Mouse (Mus musculus) forebrain, embryonic 12.5 days (tissue): Measurements from ENCODE around the gene Szt2. TPM values are rescaled to one million over a fixed set of nuclear protein-coding genes. Genes with fewer than 3 reads are reported as not detected.

ENCODE experiments used
- ATAC-seq: fragments of 200-750 bp; cut with Nextera tagmentation; 2 replicates; pipeline ENCODE4 v1.8.0; 2017; ENCODE audit warnings: moderate TSS enrichment; ENCODE audit not compliant: low FRiP score
- H3K27ac ChIP-seq: fragments of 300-500 bp; sonication (generic); 2 replicates; pipeline ENCODE4 v1.5.1; 2016; ENCODE audit warnings: mild to moderate bottlenecking
- H3K27me3 ChIP-seq: fragments of 300-500 bp; sonication (generic); 2 replicates; pipeline ENCODE4 v1.6.1; 2016; ENCODE audit warnings: mild to moderate bottlenecking
- H3K36me3 ChIP-seq: fragments of 300-500 bp; sonication (generic); replicated peaks from 2 replicates; pipeline ENCODE4 v1.6.1; 2016; ENCODE audit warnings: mild to moderate bottlenecking
- H3K4me1 ChIP-seq: fragments of 300-500 bp; sonication (generic); 2 replicates; pipeline ENCODE4 v1.6.1; 2016
- H3K4me2 ChIP-seq: fragments of 300-500 bp; sonication (generic); 2 replicates; pipeline ENCODE4 v1.6.1; 2016; ENCODE audit warnings: mild to moderate bottlenecking, moderate library complexity
- H3K4me3 ChIP-seq: fragments of 300-500 bp; sonication (generic); replicated peaks from 2 replicates; pipeline ENCODE4 v1.5.1; 2016; ENCODE audit warnings: mild to moderate bottlenecking
- H3K9ac ChIP-seq: fragments of 300-500 bp; sonication (generic); 2 replicates; pipeline ENCODE4 v1.6.1; 2016; ENCODE audit warnings: mild to moderate bottlenecking
- H3K9me3 ChIP-seq: fragments of 300-500 bp; sonication (generic); 2 replicates; pipeline ENCODE4 v1.6.1; 2016
- WGBS: fragments of 180-500 bp; shearing (Covaris S2); methylation state at CpG from one replicate; pipeline ENCODE4 v1.1.7; 2016; 5-methylcytosine and 5-hydroxymethylcytosine counted together
- polyA plus RNA-seq: library from polyadenylated mRNA; unstranded; fragments of >200 nt; fragmentation: Nextera tagmentation; extraction: Ambion mirVana; gene quantifications from 2 replicates; pipeline ENCODE4 v1.2.1, GENCODE M21; 2016

Gene Szt2
- polyA plus RNA-seq, 1 experiment from 2014 or later = 15.9 TPM

GRCm38 (mm10) chr4:118427768-118428451 is 18.8 kb upstream of the Szt2 start, which contains the start of gene Elovl1:
Elovl1 (plus strand) TSS chr4:118428093.
- Histone ChIP-seq H3K9ac (peak within 1 kb of the TSS; percentile 73), H3K4me2 (peak within 1 kb of the TSS; percentile 83), H3K36me3 (peaks cover 33% of the 10 kb centered on the region), H3K9me3 (no peaks in the 10 kb centered on the region), H3K27me3 (no peaks in the 10 kb centered on the region), H3K4me1 (peaks cover 23% of the 10 kb centered on the region), H3K27ac (peak within 1 kb of the TSS; percentile 71), H3K4me3 (peak within 1 kb of the TSS; percentile 55)
- ATAC-seq = peak; percentile 94
- WGBS = under 1% methylated on average over 25 of the region's 31 CpGs

- H3K4me1 ChIP-seq = peaks cover 23% of the 10 kb centered on the region
- peak; percentile 27; the same call in 1 of the 2 replicates for ATAC-seq
- peak overlapping the region; percentile 55 for H3K4me3 ChIP-seq
- no peaks in the 10 kb centered on the region for H3K27me3 ChIP-seq
- peak overlapping the region; percentile 71 for H3K27ac ChIP-seq
- peak overlapping the region; percentile 73 for H3K9ac ChIP-seq
- peak overlapping the region; percentile 83 for H3K4me2 ChIP-seq
- H3K36me3 ChIP-seq = peaks cover 28% of the 10 kb centered on the region
- WGBS = 2% methylated on average over 5 of the region's 5 CpGs
- H3K9me3 ChIP-seq = no peaks in the 10 kb centered on the region
Observed at GRCm38 (mm10) chr4:118427415-118427767, 18.3 kb upstream of the Szt2 start.

GRCm38 (mm10) chr4:118425374-118425773 is 16.3 kb upstream of the Szt2 start:
- Histone ChIP-seq H3K9me3 (no peaks in the 10 kb centered on the region), H3K4me3 (no peak overlapping the region), H3K27ac (no peak overlapping the region), H3K27me3 (no peaks in the 10 kb centered on the region), H3K4me2 (no peak overlapping the region), H3K36me3 (peaks cover 28% of the 10 kb centered on the region), H3K9ac (no peak overlapping the region), H3K4me1 (peaks cover 23% of the 10 kb centered on the region)
- WGBS = 95% methylated on average over 1 of the region's 1 CpGs
- ATAC-seq = no peak

GRCm38 (mm10) chr4:118424541-118425160 is 15.6 kb upstream of the Szt2 start:
- Histone ChIP-seq H3K27ac (no peak overlapping the region), H3K9ac (no peak overlapping the region), H3K4me3 (no peak overlapping the region), H3K36me3 (peaks cover 26% of the 10 kb centered on the region), H3K4me2 (no peak overlapping the region), H3K4me1 (peaks cover 23% of the 10 kb centered on the region), H3K9me3 (no peaks in the 10 kb centered on the region), H3K27me3 (no peaks in the 10 kb centered on the region)
- whole genome bisulfite sequencing = 91% methylated on average over 4 of the region's 4 CpGs
- ATAC-seq = no peak

GRCm38 (mm10) chr4:118421384-118421783 is 12.3 kb upstream of the Szt2 start:
- Histone ChIP-seq H3K4me3 (no peak overlapping the region), H3K4me1 (no peaks in the 10 kb centered on the region), H3K36me3 (peaks cover 51% of the 10 kb centered on the region), H3K4me2 (no peak overlapping the region), H3K9ac (no peak overlapping the region), H3K27ac (no peak overlapping the region), H3K9me3 (no peaks in the 10 kb centered on the region), H3K27me3 (no peaks in the 10 kb centered on the region)
- no peak for ATAC-seq
- 100% methylated on average over 3 of the region's 3 CpGs for WGBS

- 75% methylated on average over 13 of the region's 13 CpGs for WGBS
- no peak overlapping the region for H3K9ac ChIP-seq
Observed at GRCm38 (mm10) chr4:118417112-118417797, 8.2 kb upstream of the Szt2 start.

GRCm38 (mm10) chr4:118416329-118416728 is 7.3 kb upstream of the Szt2 start:
- Histone ChIP-seq H3K9ac (no peak overlapping the region), H3K27me3 (no peaks in the 10 kb centered on the region), H3K9me3 (no peaks in the 10 kb centered on the region), H3K4me2 (no peak overlapping the region), H3K27ac (no peak overlapping the region), H3K4me1 (no peaks in the 10 kb centered on the region), H3K4me3 (no peak overlapping the region), H3K36me3 (peaks cover 88% of the 10 kb centered on the region)
- WGBS = 93% methylated on average over 5 of the region's 5 CpGs
- no peak for ATAC-seq

More at GRCm38 (mm10) chr4:118417112-118417797, 8.2 kb upstream of the Szt2 start:
- H3K9me3 ChIP-seq = no peaks in the 10 kb centered on the region
- no peaks in the 10 kb centered on the region for H3K4me1 ChIP-seq
- H3K27me3 ChIP-seq = no peaks in the 10 kb centered on the region
- no peak overlapping the region for H3K27ac ChIP-seq
- H3K4me2 ChIP-seq = no peak overlapping the region
- H3K36me3 ChIP-seq = peaks cover 87% of the 10 kb centered on the region
- no peak overlapping the region for H3K4me3 ChIP-seq
- ATAC-seq = no peak

GRCm38 (mm10) chr4:118415779-118416178 is 6.7 kb upstream of the Szt2 start:
- Histone ChIP-seq H3K4me1 (no peaks in the 10 kb centered on the region), H3K36me3 (peaks cover 84% of the 10 kb centered on the region), H3K9ac (no peak overlapping the region), H3K9me3 (no peaks in the 10 kb centered on the region), H3K4me3 (no peak overlapping the region), H3K4me2 (no peak overlapping the region), H3K27me3 (no peaks in the 10 kb centered on the region), H3K27ac (no peak overlapping the region)
- ATAC-seq = no peak
- WGBS = 90% methylated on average over 2 of the region's 2 CpGs

- Histone ChIP-seq H3K36me3 (peaks cover 69% of the 10 kb centered on the region), H3K27me3 (no peaks in the 10 kb centered on the region), H3K4me1 (peaks cover 9% of the 10 kb centered on the region), H3K4me3 (no peak overlapping the region), H3K9ac (no peak overlapping the region), H3K27ac (no peak overlapping the region), H3K9me3 (no peaks in the 10 kb centered on the region), H3K4me2 (no peak overlapping the region)
- 97% methylated on average over 5 of the region's 5 CpGs for WGBS
- no peak for ATAC-seq
Observed at GRCm38 (mm10) chr4:118413553-118413952, 4.5 kb upstream of the Szt2 start.

GRCm38 (mm10) chr4:118410871-118411270 is 1.8 kb upstream of the Szt2 start:
- H3K4me1 ChIP-seq = peaks cover 21% of the 10 kb centered on the region
- H3K4me3 ChIP-seq = no peak overlapping the region
- H3K27ac ChIP-seq = no peak overlapping the region
- no peak for ATAC-seq
- 94% methylated on average over 5 of the region's 5 CpGs for WGBS
- H3K36me3 ChIP-seq = peaks cover 47% of the 10 kb centered on the region
- H3K4me2 ChIP-seq = no peak overlapping the region
- no peaks in the 10 kb centered on the region for H3K27me3 ChIP-seq
- H3K9me3 ChIP-seq = no peaks in the 10 kb centered on the region
- H3K9ac ChIP-seq = no peak overlapping the region

- Histone ChIP-seq H3K27ac (no peak overlapping the region), H3K4me2 (no peak overlapping the region), H3K27me3 (no peaks in the 10 kb centered on the region), H3K4me1 (peaks cover 3% of the 10 kb centered on the region; the same call in 1 of the 2 replicates), H3K4me3 (no peak overlapping the region), H3K36me3 (peaks cover 67% of the 10 kb centered on the region), H3K9me3 (no peaks in the 10 kb centered on the region), H3K9ac (no peak overlapping the region)
- ATAC-seq = no peak
- 91% methylated on average over 12 of the region's 12 CpGs for WGBS
Observed at GRCm38 (mm10) chr4:118402701-118403100, 6.4 kb downstream of the Szt2 start.

- no peak overlapping the region for H3K9ac ChIP-seq
- 97% methylated on average over 5 of the region's 5 CpGs for WGBS
- peaks cover 75% of the 10 kb centered on the region for H3K36me3 ChIP-seq
- no peak overlapping the region for H3K27ac ChIP-seq
- H3K4me2 ChIP-seq = no peak overlapping the region
- ATAC-seq = no peak
- no peak overlapping the region for H3K4me3 ChIP-seq
- no peaks in the 10 kb centered on the region for H3K4me1 ChIP-seq
- H3K27me3 ChIP-seq = no peaks in the 10 kb centered on the region
- no peaks in the 10 kb centered on the region for H3K9me3 ChIP-seq
Observed at GRCm38 (mm10) chr4:118401918-118402317, 7.2 kb downstream of the Szt2 start.
